Mouse (Mus musculus): ENCODE measurements around the gene Nhsl1. TPM values are rescaled to one million over a fixed set of nuclear protein-coding genes. Genes with fewer than 3 reads are reported as not detected.

Nhsl1 gene
- total and polyA plus RNA-seq, 3 experiments, result not detected

DNA sequence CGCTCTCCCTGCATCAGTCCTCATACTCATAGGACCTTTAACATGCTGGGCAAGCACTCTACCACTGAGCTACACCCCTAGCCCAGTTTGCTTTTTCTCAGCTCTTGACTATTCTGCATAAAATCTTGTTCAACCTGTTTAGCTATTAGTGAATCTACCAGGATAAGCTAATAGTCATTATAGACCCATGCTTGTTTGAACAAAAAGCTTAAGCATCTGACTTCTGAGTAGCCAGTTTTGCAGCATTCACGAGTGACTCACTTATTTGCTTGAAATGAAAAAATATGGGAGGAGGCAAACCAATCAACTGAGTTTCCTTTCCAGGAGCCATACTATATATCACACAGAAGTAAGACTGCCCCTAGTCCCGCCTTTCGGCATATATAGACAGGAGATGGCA, 32.0 kb downstream of the Nhsl1 start:
- Histone ChIP-seq H3K27me3 (ENCODE audit: control insufficient read depth in 1 of 2, insufficient read depth in 2 of 2, low read length in 2 of 2) (peaks cover 0 to 1% of the 10 kb centered on the region in 2 experiments; a peak in 2 of 4 replicates), H3K9me3 (replicated peaks; ENCODE audit: insufficient read depth, low read length) (no peaks in the 10 kb centered on the region), H3K4me3 (ENCODE audit: control insufficient read depth in 1 of 2, insufficient read depth in 1 of 2, low read depth in 2 of 2, low read length in 2 of 2) (no peak overlapping the region), H3K4me1 (ENCODE audit: control insufficient read depth in 1 of 2, insufficient read depth in 2 of 2, low read length in 2 of 2) (no peaks in the 10 kb centered on the region), H3K27ac (ENCODE audit: control insufficient read depth, low read depth, low read length) (no peak overlapping the region), H3K36me3 (ENCODE audit: control insufficient read depth in 1 of 2, insufficient read depth in 2 of 2, low read length in 2 of 2) (no peaks in the 10 kb centered on the region), H3K79me2 (ENCODE audit: control insufficient read depth, insufficient read depth, low read length, poor library complexity) (no peaks in the 10 kb centered on the region), H3K9ac (ENCODE audit: control insufficient read depth, low read depth, low read length, poor library complexity, severe bottlenecking) (no peak overlapping the region)
- TF ChIP-seq HCFC1 (IDR thresholded peaks at IDR 0.05; ENCODE audit: low read depth, low read length) (no peak), ELF1 (IDR thresholded peaks at IDR 0.05; ENCODE audit: low read depth, low read length) (no peak), MAZ (IDR thresholded peaks at IDR 0.05; ENCODE audit: low read depth, low read length) (no peak), RAD21 (IDR thresholded peaks at IDR 0.05; ENCODE audit: low read depth, low read length) (no peak), ETS1 (IDR thresholded peaks at IDR 0.05; ENCODE audit: low read depth, low read length) (no peak), ZNF384 (IDR thresholded peaks at IDR 0.05; ENCODE audit: low read depth, low read length) (no peak), MAFK (IDR thresholded peaks at IDR 0.05; ENCODE audit: borderline replicate concordance, low read depth, low read length) (no peak), ZKSCAN1 (IDR thresholded peaks at IDR 0.05; ENCODE audit: low read depth, low read length) (no peak), MEF2A (IDR thresholded peaks at IDR 0.05; ENCODE audit: extremely low read depth, insufficient replicate concordance, low read depth, low read length, poor library complexity, severe bottlenecking) (no peak), SIN3A (IDR thresholded peaks at IDR 0.05; ENCODE audit: low read length) (no peak), CHD1 (IDR thresholded peaks at IDR 0.05; ENCODE audit: low read depth, low read length) (no peak), CHD2 (IDR thresholded peaks at IDR 0.05; ENCODE audit: low read length) (no peak), UBTF (IDR thresholded peaks at IDR 0.05; ENCODE audit: borderline replicate concordance, insufficient read depth, low read depth, low read length) (no peak)
- no peak for DNase-seq (ENCODE audit: low read depth, low spot score)

GRCm38 (mm10) chr10:18352937-18353336, 34.2 kb downstream of the Nhsl1 start:
- no peak for DNase-seq (ENCODE audit: low read depth, low spot score)
- TF ChIP-seq RCOR1 (IDR thresholded peaks at IDR 0.05; ENCODE audit: low read depth, low read length) (no peak), ZC3H11A (IDR thresholded peaks at IDR 0.05; ENCODE audit: low read depth, low read length) (no peak), GATA1 (IDR thresholded peaks at IDR 0.05; ENCODE audit: low read depth, low read length) (no peak), ELF1 (IDR thresholded peaks at IDR 0.05; ENCODE audit: low read depth, low read length) (no peak), RAD21 (IDR thresholded peaks at IDR 0.05; ENCODE audit: low read depth, low read length) (no peak), MAX (IDR thresholded peaks at IDR 0.05; ENCODE audit: low read length) (no peak), ZMIZ1 (IDR thresholded peaks at IDR 0.05; ENCODE audit: low read depth, low read length) (no peak), NELFE (IDR thresholded peaks at IDR 0.05; ENCODE audit: low read depth, low read length) (no peak), TBP (IDR thresholded peaks at IDR 0.05; ENCODE audit: low read depth, low read length) (no peak), MXI1 (IDR thresholded peaks at IDR 0.05; ENCODE audit: low read depth, low read length) (no peak), BHLHE40 (IDR thresholded peaks at IDR 0.05; ENCODE audit: borderline replicate concordance, low read depth, low read length) (no peak), KAT2A (conservative IDR thresholded peaks at IDR 0.05; ENCODE audit: low read depth, low read length) (no peak), HCFC1 (IDR thresholded peaks at IDR 0.05; ENCODE audit: low read depth, low read length) (no peak)
- Histone ChIP-seq H3K9me3 (replicated peaks; ENCODE audit: insufficient read depth, low read length) (no peaks in the 10 kb centered on the region), H3K79me2 (ENCODE audit: control insufficient read depth, insufficient read depth, low read length, poor library complexity) (no peaks in the 10 kb centered on the region), H3K27me3 (ENCODE audit: control insufficient read depth in 1 of 2, insufficient read depth in 2 of 2, low read length in 2 of 2) (no peaks in the 10 kb centered on the region; a peak in 1 of 4 replicates), H3K9ac (ENCODE audit: control insufficient read depth, low read depth, low read length, poor library complexity, severe bottlenecking) (no peak overlapping the region), H3K27ac (ENCODE audit: control insufficient read depth, low read depth, low read length) (no peak overlapping the region), H3K36me3 (ENCODE audit: control insufficient read depth in 1 of 2, insufficient read depth in 2 of 2, low read length in 2 of 2) (no peaks in the 10 kb centered on the region), H3K4me1 (ENCODE audit: control insufficient read depth in 1 of 2, insufficient read depth in 2 of 2, low read length in 2 of 2) (no peaks in the 10 kb centered on the region), H3K4me3 (ENCODE audit: control insufficient read depth in 1 of 2, insufficient read depth in 1 of 2, low read depth in 2 of 2, low read length in 2 of 2) (no peak overlapping the region)

All from MEL (cell line).